Mouse (Mus musculus) cerebellum, postnatal 4 days (tissue): ENCODE results near the gene Lsm12.

Experiments used
- DNase-seq, 2 experiments: peaks; one replicate each; pipeline ENCODE4 v3.0.0; 2022; ENCODE audit warnings: low spot score in 2 of 2, mixed read lengths in 1 of 2

The Lsm12 gene

GRCm38 (mm10) chr11:102216886-102217240 lies 31.8 kb upstream of the Lsm12 start:
- DNase-seq = no peak

GRCm38 (mm10) chr11:102216056-102216885 lies 31.2 kb upstream of the Lsm12 start:
- no peak for DNase-seq

GRCm38 (mm10) chr11:102215511-102215910 lies 30.4 kb upstream of the Lsm12 start:
- no peak for DNase-seq

GRCm38 (mm10) chr11:102214430-102215156 lies 29.5 kb upstream of the Lsm12 start:
- no peak for DNase-seq

GRCm38 (mm10) chr11:102211936-102212341 lies 26.8 kb upstream of the Lsm12 start:
- no peak for DNase-seq

- DNase-seq = no peak
Measured at GRCm38 (mm10) chr11:102211011-102211410, 25.9 kb upstream of the Lsm12 start.

- no peak for DNase-seq
Measured at GRCm38 (mm10) chr11:102210185-102210584, 25.1 kb upstream of the Lsm12 start.

GRCm38 (mm10) chr11:102209742-102210141 lies 24.6 kb upstream of the Lsm12 start:
- no peak for DNase-seq

- no peak for DNase-seq
Measured at GRCm38 (mm10) chr11:102208846-102209245, 23.8 kb upstream of the Lsm12 start.

- no peak for DNase-seq
Measured at GRCm38 (mm10) chr11:102207825-102208777, 23.0 kb upstream of the Lsm12 start.

GRCm38 (mm10) chr11:102206481-102206880 lies 21.4 kb upstream of the Lsm12 start:
- no peak for DNase-seq

- no peak for DNase-seq
Measured at GRCm38 (mm10) chr11:102201408-102201821, 16.3 kb upstream of the Lsm12 start.

- peak in 1 of 2 experiments; percentile 16 for DNase-seq
Measured at GRCm38 (mm10) chr11:102199856-102200255, 14.8 kb upstream of the Lsm12 start.

GRCm38 (mm10) chr11:102198245-102198644 lies 13.1 kb upstream of the Lsm12 start:
- no peak for DNase-seq

GRCm38 (mm10) chr11:102196018-102196797 lies 11.1 kb upstream of the Lsm12 start:
- DNase-seq = no peak

- no peak for DNase-seq
Measured at GRCm38 (mm10) chr11:102193657-102194440, 8.8 kb upstream of the Lsm12 start.

GRCm38 (mm10) chr11:102190848-102191247 lies 5.8 kb upstream of the Lsm12 start:
- DNase-seq = no peak

- peak; percentile 81 to 87 for DNase-seq
Measured at GRCm38 (mm10) chr11:102189461-102190436, 4.7 kb upstream of the Lsm12 start, which contains the start of gene G6pc3. TSS of gene G6pc3 (plus strand) at chr11:102189620.

GRCm38 (mm10) chr11:102188980-102189379 lies 3.9 kb upstream of the Lsm12 start:
- DNase-seq = no peak
